Mouse (Mus musculus): Measurements from ENCODE around the gene Rere.
A peak's percentile ranks its signal among the peaks of the same experiment; 100 is the strongest.
"Not testable (repeated sequence)": the region's sequence is repeated elsewhere in the genome, so short reads cannot be mapped to it uniquely, and the experiment has no call there.

Gene Rere

DNA sequence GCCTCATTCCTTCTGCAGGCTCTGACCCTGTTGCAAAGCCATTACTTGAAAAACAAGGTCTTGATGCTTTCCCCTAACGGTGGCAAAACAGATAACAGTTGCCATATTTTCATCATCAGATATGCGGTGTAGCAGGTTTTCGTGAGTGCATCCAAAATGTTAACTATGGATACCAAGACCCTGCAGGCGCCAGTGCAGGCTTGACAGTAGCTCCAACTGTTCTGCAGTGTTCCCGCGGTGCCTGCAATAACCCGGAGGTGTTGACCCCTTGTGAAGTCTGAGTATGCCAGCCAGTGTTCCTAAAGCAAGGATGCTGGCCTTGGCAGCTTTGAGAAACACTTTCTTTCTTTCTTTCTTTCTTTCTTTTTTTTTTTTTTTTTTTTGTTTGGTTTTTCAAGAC, 26.3 kb upstream of the Rere start:
- no peak for DNase-seq

DNA sequence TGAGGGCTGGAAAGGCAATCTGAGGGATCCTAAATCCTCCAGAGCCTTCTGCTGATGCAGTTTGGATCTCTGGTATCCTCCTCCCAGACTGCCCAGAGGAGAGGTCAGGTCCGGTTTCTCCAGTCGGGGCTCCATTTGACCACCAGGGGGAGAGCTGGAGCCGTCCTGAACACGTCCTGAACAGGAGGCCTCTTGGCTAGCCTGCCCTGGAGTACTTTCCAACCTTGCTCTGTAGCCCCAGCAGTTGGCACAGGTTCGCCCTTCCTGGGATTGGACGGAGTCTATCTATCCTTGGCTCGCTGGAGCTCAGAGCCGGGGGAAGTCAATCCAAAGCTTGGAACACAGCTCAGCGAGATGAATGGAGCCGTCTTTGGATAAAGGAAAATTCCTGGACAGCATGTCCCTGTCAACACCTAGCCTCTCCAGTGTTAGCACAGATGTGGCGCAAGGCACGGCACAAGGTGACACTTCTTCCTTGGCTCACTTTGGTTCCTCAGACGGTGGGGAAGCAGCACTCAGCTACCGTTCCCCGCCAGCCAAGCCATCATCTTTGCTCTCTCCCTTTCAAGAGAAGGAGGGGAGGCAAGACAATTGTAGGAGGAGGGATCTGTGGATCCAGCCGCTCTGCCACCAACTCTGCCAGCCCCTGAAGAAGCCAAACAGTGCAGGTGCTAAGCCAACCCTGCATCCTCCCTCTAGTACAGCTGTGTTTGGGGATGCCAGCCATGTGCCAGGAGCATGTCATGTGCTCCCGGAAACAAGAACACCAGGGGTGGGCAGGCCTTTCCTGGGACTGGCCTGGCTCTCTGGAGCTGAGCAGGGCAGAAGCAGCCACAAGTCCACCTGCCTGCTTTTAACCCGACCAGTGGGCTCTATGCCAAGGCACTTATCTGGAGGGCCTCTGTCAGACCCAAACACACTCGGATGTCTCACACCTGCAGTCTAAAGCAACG, 23.9 kb upstream of the Rere start:
- DNase-seq = peak; percentile 78

DNA sequence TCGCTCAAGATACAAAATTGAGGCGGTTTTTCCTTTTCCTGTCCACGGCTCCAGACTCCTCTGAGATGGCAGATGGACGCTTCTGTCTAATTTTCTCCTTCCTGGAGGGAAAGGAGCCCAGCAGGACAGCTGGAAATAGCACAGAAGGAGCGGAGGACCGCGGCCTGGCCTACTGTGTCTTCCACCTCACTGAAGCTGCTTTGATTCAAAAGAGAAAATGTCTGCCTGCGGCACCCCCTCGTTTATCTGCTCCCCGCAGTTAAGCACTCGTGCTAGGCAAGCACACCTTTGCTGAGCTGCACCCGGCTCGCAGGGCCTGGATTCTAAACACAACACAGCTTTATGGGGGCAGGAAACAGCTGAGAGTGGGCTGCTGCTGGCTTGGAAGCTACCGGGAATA, 23.1 kb upstream of the Rere start:
- DNase-seq = no peak

DNA sequence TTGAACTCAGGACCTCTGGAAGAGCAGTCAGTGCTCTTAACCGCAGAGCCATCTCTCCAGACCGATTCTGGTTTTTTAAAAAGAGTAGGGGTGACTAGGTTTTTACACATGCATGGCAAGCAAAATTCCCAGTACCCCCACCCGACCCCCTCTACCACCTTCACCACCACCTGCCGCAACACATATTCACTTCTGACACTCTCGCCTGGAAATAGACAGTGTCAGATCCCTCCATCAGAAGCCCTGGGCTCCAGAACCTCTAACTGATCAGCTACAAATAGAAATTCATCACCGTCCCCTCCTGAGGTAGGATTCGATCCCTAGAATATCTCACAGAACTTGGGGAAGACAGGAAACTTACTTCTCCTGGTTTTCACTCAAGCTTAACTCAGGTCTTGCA, 21.9 kb upstream of the Rere start:
- no peak for DNase-seq

DNA sequence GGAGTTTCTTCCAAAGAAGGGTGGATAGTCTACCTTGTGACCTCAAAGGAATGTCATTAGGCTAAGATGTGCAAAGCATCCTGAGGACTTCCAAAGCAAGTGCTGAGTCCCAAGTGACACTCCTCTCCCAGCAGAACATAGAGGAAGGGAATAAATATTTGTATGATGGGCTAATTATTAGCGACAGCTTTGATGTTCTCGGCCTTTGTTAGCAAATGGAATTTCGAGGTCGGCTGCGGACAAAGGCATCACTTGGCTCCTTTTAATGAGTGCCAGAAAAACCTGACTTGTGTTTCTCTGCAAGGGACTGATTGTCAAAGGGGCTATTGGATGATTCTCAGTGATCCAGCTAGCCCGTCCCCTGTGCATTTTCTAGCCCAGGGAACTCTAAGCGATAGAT, 21.3 kb upstream of the Rere start:
- no peak for DNase-seq

DNA sequence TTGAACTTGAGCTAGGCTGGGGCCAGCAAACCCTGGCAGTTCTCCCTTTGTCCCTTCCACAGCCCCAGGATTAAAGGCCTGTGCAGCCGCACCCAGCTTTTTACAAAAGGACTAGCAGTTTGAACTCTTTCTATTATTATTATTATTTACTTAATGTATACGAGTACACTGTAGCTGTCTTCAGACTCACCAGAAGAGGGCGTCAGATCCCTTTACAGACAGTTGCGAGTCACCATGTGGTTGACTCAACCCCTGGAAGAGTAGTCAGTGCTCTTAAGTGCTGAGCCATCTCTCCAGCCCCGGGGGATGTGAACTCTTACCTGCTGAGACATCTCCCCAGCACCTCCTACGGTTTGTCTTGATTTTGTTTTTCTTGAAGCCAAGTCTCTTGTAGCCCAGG, 20.7 kb upstream of the Rere start:
- no peak for DNase-seq

DNA sequence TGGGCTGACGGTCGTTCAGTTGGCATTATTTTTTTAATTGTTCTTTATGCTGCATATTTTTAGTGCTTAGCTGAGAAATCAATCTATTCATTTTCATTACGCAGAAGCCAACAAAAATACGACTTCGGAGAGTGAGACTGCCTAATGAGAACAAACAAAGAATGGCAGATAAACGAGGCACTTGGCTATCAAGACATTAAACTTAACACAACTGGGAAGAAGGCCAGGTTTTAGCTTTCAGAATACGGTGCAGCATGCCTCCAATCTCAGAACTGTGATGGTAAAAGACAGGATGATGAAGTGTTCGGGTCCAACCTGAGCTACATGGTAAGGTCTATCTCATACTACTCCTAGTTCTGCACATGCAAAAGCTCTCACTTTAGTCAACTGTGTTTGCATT, 19.1 kb upstream of the Rere start:
- DNase-seq = no peak

DNA sequence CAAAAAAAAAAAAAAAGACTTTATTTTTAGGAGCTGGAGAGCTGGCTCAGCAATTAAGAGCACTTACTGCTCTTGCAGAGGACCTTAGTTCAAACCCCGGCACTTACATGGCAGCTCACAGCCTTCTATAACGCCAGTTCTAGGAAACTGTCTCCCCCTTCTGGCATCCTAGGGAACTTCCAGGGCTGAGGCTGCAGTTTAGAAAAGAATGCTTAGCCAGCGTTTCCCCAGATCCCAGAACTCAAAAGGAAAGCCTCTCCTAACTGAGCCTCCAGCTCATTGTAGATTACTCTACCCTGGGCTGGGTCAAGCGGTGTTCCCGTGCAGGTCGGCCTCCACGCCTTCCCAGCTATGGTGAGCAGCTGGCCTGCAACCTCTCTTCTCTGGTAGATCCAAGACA, 16.5 kb upstream of the Rere start:
- no peak for DNase-seq

DNA sequence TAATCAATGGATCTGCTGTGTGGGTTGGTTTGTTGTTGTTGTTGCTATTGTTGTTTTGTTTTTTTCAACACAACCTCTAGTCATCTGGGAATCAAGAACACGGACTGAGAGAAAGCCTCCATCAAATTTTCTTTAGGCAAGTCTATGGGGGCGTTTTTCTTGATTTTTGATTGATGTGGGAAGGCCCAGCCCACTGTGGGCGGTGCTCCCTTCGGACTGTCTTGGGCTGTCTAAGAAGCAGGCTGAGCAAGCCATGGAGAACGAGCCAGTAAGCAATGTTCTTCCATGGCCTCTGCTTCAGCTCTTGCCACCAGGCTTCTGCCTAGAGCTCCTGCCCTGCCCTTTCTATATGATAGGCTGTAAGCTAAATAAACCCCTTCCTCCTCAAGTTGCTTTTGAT, 16.0 kb upstream of the Rere start:
- no peak for DNase-seq

DNA sequence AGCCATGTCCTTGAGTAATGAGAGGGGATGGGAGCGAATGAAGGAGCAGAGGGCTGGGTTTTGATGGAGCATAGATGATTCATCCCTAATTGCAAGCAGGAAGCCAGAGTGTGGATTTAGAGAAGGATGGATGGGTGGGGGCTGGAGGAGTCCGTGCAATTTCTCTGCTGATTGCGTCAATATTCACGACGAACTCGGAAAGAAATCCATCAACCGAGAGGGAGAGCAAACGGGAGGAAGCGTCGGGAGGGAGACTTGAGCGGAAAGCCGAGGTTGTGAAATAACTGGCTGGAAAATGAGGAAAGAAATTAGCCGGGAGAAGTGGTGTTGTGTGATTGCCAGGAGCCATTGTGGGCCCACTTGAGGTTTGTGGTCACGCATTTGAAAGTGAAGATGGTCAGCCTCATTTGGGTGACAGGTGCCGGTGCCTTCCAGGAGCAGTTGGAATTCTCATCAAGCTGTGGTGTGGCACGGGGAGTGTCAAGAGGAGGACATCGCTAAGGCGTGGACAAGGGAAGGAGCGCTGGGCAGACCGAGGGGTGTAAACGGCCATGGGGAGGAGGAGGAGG, 14.7 kb upstream of the Rere start:
- DNase-seq = no peak

DNA sequence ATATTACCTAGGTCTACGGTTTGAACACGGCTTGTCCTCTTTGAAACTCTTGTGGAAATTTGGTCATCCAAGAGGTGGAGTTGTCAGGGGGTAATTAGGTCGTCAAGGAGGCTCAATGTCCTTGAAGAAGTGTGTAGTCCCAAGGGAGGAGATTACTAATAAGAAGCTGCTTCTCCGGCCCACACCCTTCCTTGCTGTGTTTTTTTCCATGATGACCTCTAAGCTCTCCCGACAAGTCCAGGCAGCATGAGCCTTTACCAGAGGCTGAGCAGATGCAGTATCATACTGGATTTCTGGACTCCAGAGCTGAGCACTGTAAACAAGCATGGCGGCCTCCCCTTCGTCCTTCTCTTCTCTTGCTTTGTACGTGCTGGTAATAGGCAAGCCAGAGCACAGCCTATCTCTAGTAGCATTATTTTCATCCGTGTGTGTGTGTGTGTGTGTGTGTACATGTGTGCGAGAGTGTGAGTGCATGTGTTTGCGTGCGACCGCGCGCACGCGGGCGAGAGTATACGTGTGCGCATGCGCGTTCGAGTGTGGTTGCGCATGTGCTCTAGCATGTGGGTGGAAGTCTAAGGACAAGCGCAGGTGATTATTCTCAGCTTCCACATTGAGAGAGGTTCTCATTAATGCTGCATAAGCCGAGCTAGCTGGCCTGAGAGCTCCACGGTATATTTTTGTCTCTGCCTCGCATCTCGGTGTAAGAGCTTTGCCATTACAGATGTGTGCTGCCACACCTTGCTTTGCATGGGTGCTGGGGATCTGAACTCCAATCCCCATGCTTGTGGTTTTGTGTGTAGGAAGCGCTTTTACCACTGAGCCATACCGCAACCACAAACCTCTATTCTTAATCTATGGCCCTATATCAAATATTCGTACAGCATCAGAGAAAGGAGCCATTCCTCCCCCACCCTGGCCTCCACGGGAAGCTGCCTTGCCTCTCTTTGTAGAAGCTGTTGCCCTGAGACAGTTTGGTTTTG, 12.5 kb upstream of the Rere start:
- DNase-seq = no peak

DNA sequence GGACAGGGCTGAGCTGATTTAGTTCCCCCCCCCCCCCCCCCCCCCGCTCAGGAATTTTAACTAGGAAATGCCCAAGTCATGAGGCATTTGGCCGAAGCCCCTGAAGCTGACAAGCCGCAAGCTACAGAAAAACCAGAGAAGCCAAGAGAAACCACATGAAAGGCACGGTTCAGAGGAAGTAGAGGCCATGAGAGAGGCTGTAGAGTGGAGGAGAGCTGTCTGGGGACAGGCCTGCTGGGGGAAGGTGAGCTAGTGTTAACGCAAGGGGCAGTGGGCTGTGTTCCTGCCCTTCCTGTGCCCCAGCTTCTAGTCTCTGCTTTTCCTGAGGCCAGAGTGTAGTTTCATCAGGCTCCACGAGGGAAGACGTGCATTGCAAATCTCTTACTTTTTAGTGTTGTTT, 11.8 kb upstream of the Rere start:
- DNase-seq = no peak

DNA sequence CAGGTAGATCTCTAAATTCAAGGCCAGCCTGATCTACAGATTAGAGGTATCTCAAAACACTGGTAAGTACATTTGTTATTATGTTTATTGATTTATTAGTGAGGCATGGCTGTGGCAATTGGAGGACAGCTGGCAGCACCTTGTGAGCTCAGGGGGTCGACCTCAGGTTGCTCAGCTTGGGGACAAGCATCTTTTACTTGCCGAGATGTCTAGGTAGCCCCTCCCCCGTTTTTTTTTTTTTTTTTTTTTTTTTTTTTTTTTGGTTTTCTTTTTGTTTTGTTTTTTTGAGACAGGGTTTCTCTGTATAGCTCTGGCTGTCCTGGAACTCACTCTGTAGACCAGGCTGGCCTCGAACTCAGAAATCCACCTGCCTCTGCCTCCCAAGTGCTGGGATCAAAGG, 10.7 kb upstream of the Rere start:
- DNase-seq = not testable (repeated sequence)

DNA sequence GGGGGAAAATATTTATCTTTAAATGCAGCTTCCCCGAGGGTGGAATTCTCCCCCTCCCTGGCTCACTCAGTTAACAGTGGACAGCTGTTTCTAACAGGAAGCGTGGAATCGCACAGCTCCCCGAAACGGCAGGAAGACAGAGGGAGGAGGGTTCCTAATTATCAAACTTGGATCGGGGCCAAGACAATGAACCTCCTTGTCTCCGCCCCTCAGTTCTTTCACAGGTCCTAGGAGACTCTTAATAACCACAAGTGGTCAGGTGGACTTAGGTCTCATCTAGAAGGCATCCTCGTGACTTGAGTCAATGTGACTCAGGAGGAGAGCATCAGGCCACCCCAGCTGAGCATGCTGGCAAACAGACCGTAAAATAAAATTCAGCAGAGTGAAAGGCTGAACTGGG, 8.7 kb upstream of the Rere start:
- DNase-seq = no peak

DNA sequence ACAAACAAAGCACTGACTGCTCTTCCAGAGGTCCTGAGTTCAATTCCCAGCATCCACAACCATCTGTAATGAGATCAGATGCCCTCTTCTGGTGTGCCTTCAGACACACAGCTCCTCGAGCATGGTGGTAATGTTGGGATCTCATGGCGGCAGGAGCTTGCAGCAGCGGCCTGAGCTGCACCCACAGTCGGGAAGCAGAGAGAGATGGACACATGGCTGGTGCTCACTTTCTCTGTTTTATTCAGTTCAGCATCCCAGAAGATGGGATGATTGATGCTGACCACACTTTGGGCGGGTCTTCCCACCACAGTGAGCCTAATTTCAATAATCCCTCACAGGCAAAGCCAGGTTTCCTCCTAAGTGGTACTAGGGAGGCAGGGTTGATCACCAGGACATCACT, 5.9 kb upstream of the Rere start:
- no peak for DNase-seq

DNA sequence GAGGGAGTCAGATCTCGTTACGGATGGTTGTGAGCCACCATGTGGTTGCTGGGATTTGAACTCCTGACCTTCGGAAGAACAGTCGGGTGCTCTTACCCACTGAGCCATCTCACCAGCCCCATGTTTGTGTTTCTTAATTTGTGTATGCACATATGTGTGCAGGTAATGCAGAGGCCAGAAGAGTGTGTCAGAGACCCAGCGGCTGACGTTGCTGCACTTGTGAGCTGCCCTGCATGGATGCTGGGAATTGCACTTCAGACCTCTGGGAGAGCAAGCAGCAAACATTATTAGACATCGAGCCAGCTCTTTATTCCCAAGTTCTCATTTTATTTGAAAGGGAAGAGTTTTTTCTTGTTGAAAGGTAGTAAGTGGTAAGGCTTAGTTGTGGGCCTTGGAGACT, 2.1 kb upstream of the Rere start:
- DNase-seq = not testable (repeated sequence)

DNA sequence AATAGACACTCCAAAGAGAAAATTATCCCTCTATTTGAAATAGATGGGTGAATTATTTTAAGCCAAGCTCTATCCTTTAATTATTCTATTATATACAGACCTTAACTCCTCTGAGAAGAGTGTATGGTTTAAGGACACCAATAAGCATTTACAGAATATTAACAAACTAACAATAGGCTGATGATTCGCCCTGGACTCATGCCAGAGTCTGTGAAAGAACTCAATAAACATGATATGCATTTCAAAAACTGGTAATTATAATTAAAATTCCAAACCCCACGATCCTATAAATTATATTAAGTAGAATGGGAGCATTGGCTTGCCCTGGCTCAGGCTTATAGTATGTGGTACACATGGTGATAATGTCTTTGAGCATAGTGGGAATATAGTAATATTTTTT, 1.4 kb upstream of the Rere start:
- DNase-seq = no peak

DNA sequence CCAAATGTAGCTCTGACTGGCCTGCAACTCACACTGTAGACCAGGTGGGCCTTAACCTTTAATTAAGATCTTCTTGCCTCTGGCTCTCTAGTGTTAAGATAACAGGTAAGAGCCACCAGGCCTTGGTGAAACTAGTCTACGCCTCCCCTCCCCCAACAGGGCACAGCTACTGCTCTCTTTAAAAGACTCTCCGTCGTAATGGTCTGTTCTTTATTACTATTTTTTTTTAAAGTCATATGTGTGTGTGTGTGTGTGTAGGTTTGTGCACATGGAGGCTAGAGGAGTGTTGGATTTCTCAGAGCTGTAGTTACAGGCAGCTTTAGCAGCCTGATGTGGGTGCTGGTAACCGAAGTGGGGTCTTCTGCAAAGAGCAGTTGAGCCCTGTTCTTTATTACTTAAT, 987 bp upstream of the Rere start:
- DNase-seq = no peak

DNA sequence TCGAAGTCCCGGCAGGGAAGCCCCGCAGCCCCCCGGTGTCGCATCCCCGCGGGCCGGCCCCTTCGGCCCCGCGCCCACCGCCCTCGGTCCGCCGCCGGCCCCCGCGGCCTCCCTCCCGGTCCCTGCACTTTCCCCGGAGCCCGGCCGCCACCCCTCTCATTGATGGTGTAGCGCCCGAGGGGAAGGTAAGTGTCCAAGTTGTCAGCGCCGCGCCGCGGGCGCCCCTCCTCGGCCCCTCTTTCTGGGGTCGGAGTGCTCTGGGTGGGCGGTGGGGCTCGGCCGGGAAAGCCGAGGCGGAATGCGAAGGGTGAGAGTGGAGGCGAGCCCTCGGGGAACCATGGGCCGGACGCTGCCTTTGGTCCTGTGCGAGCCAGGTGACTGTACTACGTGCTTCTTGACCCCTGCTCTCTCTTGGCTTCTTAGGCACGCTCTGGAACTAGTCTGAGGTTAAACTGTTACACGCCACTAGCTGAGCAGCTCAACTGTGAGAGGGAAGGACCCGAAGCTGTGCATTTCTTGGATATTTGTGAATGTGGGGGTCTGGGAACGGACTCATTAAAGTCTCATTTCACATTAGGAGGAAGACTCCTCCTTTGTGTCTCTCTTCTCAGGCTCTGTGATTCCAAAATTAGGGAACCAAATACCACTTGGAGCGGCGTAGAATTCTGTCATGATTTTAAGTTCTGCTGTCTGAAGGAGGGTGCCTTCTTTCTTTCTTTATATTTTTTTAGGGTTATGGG, 615 bp downstream of the Rere start:
- DNase-seq = peak; percentile 38

DNA sequence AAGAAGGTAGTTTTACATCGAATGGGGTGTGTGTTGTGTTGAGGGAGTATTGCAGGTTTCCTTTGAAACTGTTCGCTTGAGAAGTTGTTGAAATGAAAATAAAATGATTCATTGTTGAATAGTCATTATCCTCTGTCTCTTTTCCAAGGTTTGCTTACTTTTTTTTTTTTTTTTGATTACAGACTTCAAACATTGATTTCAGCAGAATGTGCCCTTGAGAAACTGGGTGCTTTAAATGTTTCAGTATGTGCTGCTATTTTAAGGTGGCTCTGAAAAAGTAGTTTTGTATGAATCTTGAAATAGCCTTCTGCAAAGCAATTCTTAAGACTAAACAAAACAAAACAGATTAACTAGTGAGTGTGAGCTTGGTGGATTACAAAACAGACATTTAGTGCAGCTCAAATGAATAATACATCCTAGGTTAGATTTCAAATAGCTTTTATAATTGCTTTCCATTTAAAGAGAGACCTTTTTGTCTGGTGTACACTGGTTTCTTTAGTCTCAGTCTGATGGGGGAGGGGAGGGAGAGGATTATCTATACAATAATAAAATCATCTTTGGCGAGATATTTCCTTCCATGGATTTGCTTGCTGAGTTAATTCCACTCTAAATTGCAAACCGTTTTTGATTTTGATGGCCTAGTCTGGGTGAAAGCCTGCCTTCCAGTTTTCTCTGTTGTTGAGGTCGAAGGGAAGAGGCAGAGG, 1.3 kb downstream of the Rere start:
- DNase-seq = no peak

DNA sequence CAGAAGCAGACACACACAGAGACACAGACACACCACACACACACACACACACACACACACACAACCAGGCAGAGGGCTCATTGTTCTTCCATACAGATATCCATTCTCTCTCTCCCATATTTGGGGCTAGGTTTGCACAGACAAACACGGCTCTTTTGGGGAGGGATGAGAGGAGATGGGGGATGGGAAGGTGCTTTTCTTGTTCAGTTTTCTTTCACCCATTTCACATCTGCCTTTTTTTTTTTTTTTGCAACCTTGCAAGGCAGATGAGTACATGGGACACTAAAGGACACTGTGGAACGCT, 1.8 kb downstream of the Rere start:
- DNase-seq = no peak

DNA sequence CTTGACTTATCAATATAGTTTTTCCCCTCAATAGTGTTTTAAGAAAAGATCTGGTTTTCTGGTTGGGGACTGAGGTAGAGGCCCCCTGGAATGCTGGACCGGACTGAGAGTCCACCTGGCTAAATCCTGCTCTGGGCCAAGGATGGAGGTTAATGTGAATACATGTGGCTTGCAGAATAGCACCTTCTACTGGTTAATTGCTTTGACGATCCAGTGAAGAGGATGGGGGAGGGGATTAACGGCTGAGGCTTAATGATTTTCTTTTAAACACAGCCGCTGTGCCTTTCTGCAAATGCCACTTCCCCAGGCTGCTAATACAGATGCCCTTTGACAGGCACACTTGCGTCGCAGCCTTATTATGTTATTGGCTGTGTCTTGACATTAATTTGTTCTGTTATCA, 2.5 kb downstream of the Rere start:
- DNase-seq = no peak
